17 mouse cellular contexts compared by ENCODE assay signal in the genomic region with DNA sequence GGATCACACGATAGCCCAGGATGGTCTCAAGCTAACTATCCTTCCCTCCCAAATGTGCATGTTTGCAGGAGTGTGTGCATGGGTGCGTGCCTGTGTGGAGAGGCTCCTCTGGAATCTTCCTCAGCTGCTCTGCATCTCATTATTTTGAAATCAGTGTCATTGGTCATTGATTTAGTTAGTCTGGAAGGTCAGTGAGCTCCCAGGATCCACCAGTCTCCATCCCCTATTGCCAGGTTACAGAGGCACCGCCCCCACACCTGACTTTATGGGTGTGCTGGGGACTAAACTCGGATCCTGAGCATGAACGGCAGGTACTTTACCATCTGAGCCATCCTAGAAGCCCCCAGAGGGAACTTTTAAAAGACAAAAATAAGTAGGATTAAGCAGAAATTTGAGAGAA. TPM values are rescaled to one million over a fixed set of nuclear protein-coding genes. Genes with fewer than 3 reads are reported as not detected.
DNase-seq lines count a peak whose midpoint lies in the region; ATAC-seq and TF ChIP-seq lines count a peak whose summit lies in the region.
"Had no signal": no experiment of that assay in that cellular context is flagged by ENCODE, and none has a peak within 500 bp of the region (broad histone marks: within the 10 kb centered on the region; RNA-seq: fewer than 3 reads in every experiment).

No protein-coding gene starts in this region.

- H3K27ac ChIP-seq in forebrain, embryonic 13.5 days = no peak overlapping the region
- no peak overlapping the region for H3K27ac ChIP-seq in forebrain, embryonic 11.5 days (ENCODE audit: low read depth, low read length)
- H3K27ac ChIP-seq in kidney, postnatal 0 days = no peak overlapping the region
- no peak overlapping the region for H3K27ac ChIP-seq in embryonic facial prominence, embryonic 10.5 days (replicated peaks)
- no peak overlapping the region for H3K27ac ChIP-seq in layer of hippocampus, adult 2 months
- H3K27ac ChIP-seq: hindbrain, embryonic 13.5 days; liver, embryonic 15.5 days had no signal

- no peak for ATAC-seq in forebrain, embryonic 13.5 days
- ATAC-seq in forebrain, embryonic 11.5 days (replicated peaks; ENCODE audit: low FRiP score) = no peak
- ATAC-seq in kidney, postnatal 0 days (replicated peaks; ENCODE audit: low FRiP score, low read depth) = no peak
- ATAC-seq: forebrain, postnatal 0 days had no signal

- no peaks in the 10 kb centered on the region for H3K27me3 ChIP-seq in forebrain, embryonic 13.5 days
- no peaks in the 10 kb centered on the region for H3K27me3 ChIP-seq in forebrain, embryonic 11.5 days (ENCODE audit: control insufficient read depth, insufficient read depth, low read length)
- no peaks in the 10 kb centered on the region for H3K27me3 ChIP-seq in kidney, postnatal 0 days (ENCODE audit: insufficient read depth, low read length)
- H3K27me3 ChIP-seq in E14TG2a.4 (ENCODE audit: insufficient read depth, low read length) = peaks cover 2% of the 10 kb centered on the region; the same call in 1 of the 2 replicates
- H3K27me3 ChIP-seq in embryonic facial prominence, embryonic 10.5 days (replicated peaks; ENCODE audit: low read depth, poor library complexity, severe bottlenecking) = no peaks in the 10 kb centered on the region
- H3K27me3 ChIP-seq: hindbrain, embryonic 13.5 days; liver, embryonic 15.5 days had no signal

- WGBS in forebrain, embryonic 13.5 days = 53% methylated on average over 5 of the region's 5 CpGs
- 50% methylated on average over 5 of the region's 5 CpGs for WGBS in forebrain, embryonic 11.5 days
- WGBS in kidney, postnatal 0 days = 43% methylated on average over 5 of the region's 5 CpGs
- 56% methylated on average over 5 of the region's 5 CpGs for WGBS in embryonic facial prominence, embryonic 10.5 days

- H3K9ac ChIP-seq in forebrain, embryonic 13.5 days = no peak overlapping the region
- no peak overlapping the region for H3K9ac ChIP-seq in forebrain, embryonic 11.5 days (ENCODE audit: low read length)
- H3K9ac ChIP-seq in kidney, postnatal 0 days (ENCODE audit: low read depth, low read length) = no peak overlapping the region
- H3K9ac ChIP-seq: forebrain, postnatal 0 days; hindbrain, embryonic 13.5 days; liver, embryonic 15.5 days had no signal

- no peak for DNase-seq in forebrain, embryonic 11.5 days (ENCODE audit: low spot score)
- no peak for DNase-seq in kidney, postnatal 0 days (ENCODE audit: low spot score)
- DNase-seq in kidney, postnatal 10 days = no peak
- no peak for DNase-seq in embryonic facial prominence, embryonic 10.5 days (ENCODE audit: low spot score)
- no peak for DNase-seq in layer of hippocampus, postnatal 10 days (ENCODE audit: low spot score in 2 of 2)
- DNase-seq in layer of hippocampus, adult 2 months (ENCODE audit: low spot score in 2 of 2) = no peak
- DNase-seq: cerebellum, adult 9-11 months; forebrain, postnatal 0 days; heart, adult 11 months; layer of hippocampus, postnatal 36 days; lung, postnatal 14 days; thymus, postnatal 4 days had no signal

- H3K4me2 ChIP-seq in forebrain, embryonic 13.5 days = peak overlapping the region; percentile 10; the same call in 1 of the 2 replicates
- H3K4me2 ChIP-seq in forebrain, embryonic 11.5 days (ENCODE audit: low read depth, low read length, severe bottlenecking) = no peak overlapping the region
- peak overlapping the region; percentile 28 for H3K4me2 ChIP-seq in kidney, postnatal 0 days (ENCODE audit: low read length)
- H3K4me2 ChIP-seq: hindbrain, embryonic 13.5 days; liver, embryonic 15.5 days had no signal

- H3K4me1 ChIP-seq in forebrain, embryonic 13.5 days = 0 out of 2 replicates have a peak, but pooled peaks cover 10% of the 10 kb centered on the region
- peaks cover 2% of the 10 kb centered on the region; the same call in 1 of the 2 replicates for H3K4me1 ChIP-seq in forebrain, embryonic 11.5 days (replicated peaks; ENCODE audit: control insufficient read depth, insufficient read depth, low read length)
- H3K4me1 ChIP-seq in kidney, postnatal 0 days (replicated peaks; ENCODE audit: insufficient read depth, low read length) = no peaks in the 10 kb centered on the region
- peaks cover 39% of the 10 kb centered on the region for H3K4me1 ChIP-seq in E14TG2a.4 (replicated peaks; ENCODE audit: low read depth, low read length)
- H3K4me1 ChIP-seq in embryonic facial prominence, embryonic 10.5 days = peaks cover 17% of the 10 kb centered on the region

- peaks cover 7% of the 10 kb centered on the region; the same call in 1 of the 2 replicates for H3K36me3 ChIP-seq in forebrain, embryonic 13.5 days (ENCODE audit: poor library complexity, severe bottlenecking)
- H3K36me3 ChIP-seq in forebrain, embryonic 11.5 days (ENCODE audit: control insufficient read depth, insufficient read depth, low read length) = no peaks in the 10 kb centered on the region
- no peaks in the 10 kb centered on the region for H3K36me3 ChIP-seq in kidney, postnatal 0 days (ENCODE audit: insufficient read depth, low read length)
- no peaks in the 10 kb centered on the region for H3K36me3 ChIP-seq in E14TG2a.4 (ENCODE audit: insufficient read depth, low read length)
- H3K36me3 ChIP-seq in embryonic facial prominence, embryonic 10.5 days (replicated peaks) = no peaks in the 10 kb centered on the region; the same call in 1 of the 2 replicates
- H3K36me3 ChIP-seq: liver, embryonic 15.5 days had no signal

- no peaks in the 10 kb centered on the region; the same call in 1 of the 2 replicates for H3K9me3 ChIP-seq in forebrain, embryonic 13.5 days (replicated peaks)
- H3K9me3 ChIP-seq in forebrain, embryonic 11.5 days (ENCODE audit: control insufficient read depth, low read length) = no peaks in the 10 kb centered on the region; the same call in 1 of the 2 replicates
- H3K9me3 ChIP-seq in kidney, postnatal 0 days (replicated peaks; ENCODE audit: low read length) = no peaks in the 10 kb centered on the region
- H3K9me3 ChIP-seq in E14TG2a.4 (ENCODE audit: low read length) = peaks cover 7% of the 10 kb centered on the region
- 0 out of 2 replicates have a peak, but pooled peaks cover 2% of the 10 kb centered on the region for H3K9me3 ChIP-seq in embryonic facial prominence, embryonic 10.5 days
- H3K9me3 ChIP-seq: hindbrain, embryonic 13.5 days; liver, embryonic 15.5 days had no signal

- H3K4me3 ChIP-seq in forebrain, embryonic 13.5 days = no peak overlapping the region
- no peak overlapping the region for H3K4me3 ChIP-seq in forebrain, embryonic 11.5 days (ENCODE audit: low read depth, low read length)
- H3K4me3 ChIP-seq in kidney, postnatal 0 days (replicated peaks; ENCODE audit: low read depth, low read length) = no peak overlapping the region
- H3K4me3 ChIP-seq in E14TG2a.4 (replicated peaks; ENCODE audit: low read length) = peak overlapping the region; percentile 59
- peak overlapping the region; percentile 33 for H3K4me3 ChIP-seq in embryonic facial prominence, embryonic 10.5 days
- no peak overlapping the region for H3K4me3 ChIP-seq in layer of hippocampus, adult 2 months
- H3K4me3 ChIP-seq: hindbrain, embryonic 13.5 days; liver, embryonic 15.5 days; megakaryocyte, embryonic 14.5 days had no signal

- no peak for TF ChIP-seq CTCF in kidney, postnatal 0 days (IDR thresholded peaks at IDR 0.05; ENCODE audit: low read depth)
- TF ChIP-seq CTCF in E14TG2a.4 (conservative IDR thresholded peaks at IDR 0.05; ENCODE audit: low read length) = no peak
- no peak for TF ChIP-seq CTCF in layer of hippocampus, adult 2 months (conservative IDR thresholded peaks at IDR 0.05)

RNA-seq across cellular contexts. Expression of a gene that starts 7.6 kb away (rescaled TPM):
- polyA plus RNA-seq in forebrain, embryonic 13.5 days (2015; fragmentation: Nextera tagmentation; extraction: Ambion mirVana) = 10.3 and 11.9 TPM in 2 replicates
- polyA plus RNA-seq in forebrain, embryonic 11.5 days (2014; fragmentation: Nextera tagmentation; extraction: Ambion mirVana) = 5.7 and 7.3 TPM in 2 replicates
- polyA plus RNA-seq in kidney, postnatal 0 days (2015; fragmentation: Nextera tagmentation; extraction: Ambion mirVana) = 4.5 and 4.7 TPM in 2 replicates
- 4.7 and 5.7 TPM in 2 replicates for polyA plus RNA-seq in embryonic facial prominence, embryonic 10.5 days (2016; fragmentation: Nextera tagmentation; extraction: Ambion mirVana)
- total RNA-seq in layer of hippocampus, postnatal 10 days (2021) = 10 to 100 TPM; 17.7 to 19.0 TPM
- 10 to 100 TPM; 20.2 to 21.8 TPM for total RNA-seq in layer of hippocampus, adult 2 months (2021)

RNA-seq across cellular contexts. Expression of a gene that starts 18.3 kb away (rescaled TPM):
- polyA plus RNA-seq in forebrain, embryonic 13.5 days (2015; fragmentation: Nextera tagmentation; extraction: Ambion mirVana) = 0.36 and 0.73 TPM in 2 replicates
- polyA plus RNA-seq in forebrain, embryonic 11.5 days (2014; fragmentation: Nextera tagmentation; extraction: Ambion mirVana) = 1.5 and 1.8 TPM in 2 replicates
- 0.79 and 0.82 TPM in 2 replicates for polyA plus RNA-seq in kidney, postnatal 0 days (2015; fragmentation: Nextera tagmentation; extraction: Ambion mirVana)
- polyA plus RNA-seq in embryonic facial prominence, embryonic 10.5 days (2016; fragmentation: Nextera tagmentation; extraction: Ambion mirVana) = 1.8 and 2.2 TPM in 2 replicates
- 1 to 10 TPM; 2.3 to 2.6 TPM for total RNA-seq in layer of hippocampus, postnatal 10 days (2021)
- total RNA-seq in layer of hippocampus, adult 2 months (2021) = 1 to 10 TPM; 3.6 to 6.0 TPM

RNA-seq across cellular contexts. Expression of a gene that starts 47.9 kb away (rescaled TPM):
- 53.0 and 57.4 TPM in 2 replicates for polyA plus RNA-seq in forebrain, embryonic 13.5 days (2015; fragmentation: Nextera tagmentation; extraction: Ambion mirVana)
- polyA plus RNA-seq in forebrain, embryonic 11.5 days (2014; fragmentation: Nextera tagmentation; extraction: Ambion mirVana) = 98.0 and 102 TPM in 2 replicates
- polyA plus RNA-seq in kidney, postnatal 0 days (2015; fragmentation: Nextera tagmentation; extraction: Ambion mirVana) = 31.4 and 33.8 TPM in 2 replicates
- 60.0 and 69.9 TPM in 2 replicates for polyA plus RNA-seq in embryonic facial prominence, embryonic 10.5 days (2016; fragmentation: Nextera tagmentation; extraction: Ambion mirVana)
- 100 to 1,000 TPM; 272 to 279 TPM for total RNA-seq in layer of hippocampus, postnatal 10 days (2021)
- total RNA-seq in layer of hippocampus, adult 2 months (2021) = 100 to 1,000 TPM; 288 to 305 TPM

Comparison
In these comparisons a context has a peak if more than half of its experiments do, and no peak if none do; other contexts are left out.
1. H3K4me3 ChIP-seq: peak in E14TG2a.4 (single experiment) and embryonic facial prominence, embryonic 10.5 days (single experiment); none in forebrain, embryonic 13.5 days (single experiment), forebrain, embryonic 11.5 days (single experiment), kidney, postnatal 0 days (single experiment) and layer of hippocampus, adult 2 months (single experiment).